Comparison of ENCODE assay signal across 16 mouse cellular contexts in the genomic region with DNA sequence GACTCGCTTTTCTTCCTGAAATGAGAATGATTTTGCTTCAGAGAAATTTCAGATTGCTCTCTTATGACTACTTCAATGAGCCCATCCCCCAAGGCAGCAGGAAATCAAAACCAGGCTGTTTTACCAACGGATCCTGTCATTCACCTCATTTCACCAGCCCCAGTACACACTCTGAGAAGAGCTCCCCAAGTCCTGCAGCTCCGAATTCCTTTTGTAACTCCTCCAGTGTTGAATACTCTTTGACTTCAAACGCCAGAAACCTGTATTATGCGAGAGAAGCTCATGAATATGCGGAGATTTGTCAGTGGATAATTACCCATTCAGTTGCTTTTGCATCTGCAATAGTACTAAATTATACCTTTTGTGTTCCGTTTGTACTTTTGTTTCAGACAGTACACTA. TPM values are rescaled to one million over a fixed set of nuclear protein-coding genes. Genes with fewer than 3 reads are reported as not detected.
A peak's percentile ranks its signal among the peaks of the same experiment; 100 is the strongest.
DNase-seq lines count a peak whose midpoint lies in the region; ATAC-seq lines count a peak whose summit lies in the region.
"Had no signal": no experiment of that assay in that cellular context is flagged by ENCODE, and none has a peak within 500 bp of the region (broad histone marks: within the 10 kb centered on the region; RNA-seq: fewer than 3 reads in every experiment).

No protein-coding gene starts in this region.

- no peak overlapping the region for H3K9ac ChIP-seq in forebrain, embryonic 11.5 days (ENCODE audit: low read length)
- H3K9ac ChIP-seq in hindbrain, embryonic 16.5 days (ENCODE audit: low read depth, low read length) = no peak overlapping the region; the same call in 1 of the 2 replicates
- no peak overlapping the region for H3K9ac ChIP-seq in neural tube, embryonic 12.5 days
- H3K9ac ChIP-seq: liver, embryonic 13.5 days had no signal

- no peaks in the 10 kb centered on the region for H3K27me3 ChIP-seq in forebrain, embryonic 11.5 days (ENCODE audit: control insufficient read depth, insufficient read depth, low read length)
- no peaks in the 10 kb centered on the region for H3K27me3 ChIP-seq in hindbrain, embryonic 16.5 days (replicated peaks; ENCODE audit: control insufficient read depth, insufficient read depth, low read length)
- no peaks in the 10 kb centered on the region for H3K27me3 ChIP-seq in neural tube, embryonic 12.5 days (replicated peaks)
- H3K27me3 ChIP-seq: liver, embryonic 13.5 days had no signal

- H3K36me3 ChIP-seq in forebrain, embryonic 11.5 days (ENCODE audit: control insufficient read depth, insufficient read depth, low read length) = no peaks in the 10 kb centered on the region
- H3K36me3 ChIP-seq in hindbrain, embryonic 16.5 days (ENCODE audit: control insufficient read depth, insufficient read depth, low read length) = no peaks in the 10 kb centered on the region
- no peaks in the 10 kb centered on the region for H3K36me3 ChIP-seq in neural tube, embryonic 12.5 days
- H3K36me3 ChIP-seq: liver, embryonic 13.5 days had no signal

- no peaks in the 10 kb centered on the region for H3K9me3 ChIP-seq in forebrain, embryonic 11.5 days (ENCODE audit: control insufficient read depth, low read length)
- no peaks in the 10 kb centered on the region for H3K9me3 ChIP-seq in hindbrain, embryonic 16.5 days (ENCODE audit: control insufficient read depth, low read length)
- H3K9me3 ChIP-seq in neural tube, embryonic 12.5 days = no peaks in the 10 kb centered on the region
- H3K9me3 ChIP-seq: G1E; liver, embryonic 13.5 days had no signal

- peak overlapping the region; percentile 59 for H3K27ac ChIP-seq in forebrain, embryonic 11.5 days (ENCODE audit: low read depth, low read length)
- H3K27ac ChIP-seq in hindbrain, embryonic 16.5 days (ENCODE audit: low read depth, low read length) = no peak overlapping the region
- H3K27ac ChIP-seq in neural tube, embryonic 12.5 days = no peak overlapping the region
- H3K27ac ChIP-seq: liver, embryonic 13.5 days had no signal

- DNase-seq in embryo, embryonic 10 days (ENCODE audit: low spot score) = peak; percentile 37
- no peak for DNase-seq in embryo, embryonic 9.5 days (ENCODE audit: extremely low spot score)
- no peak for DNase-seq in forebrain, embryonic 11.5 days (ENCODE audit: low spot score)
- no peak for DNase-seq in frontal cortex, adult 2 months (ENCODE audit: extremely low spot score in 1 of 2, low spot score in 1 of 2)
- no peak for DNase-seq in lung, postnatal 25 days (ENCODE audit: low spot score)
- DNase-seq in ovary, postnatal 36 days (ENCODE audit: low spot score) = no peak
- DNase-seq: gastrocnemius, postnatal 36 days; heart, postnatal 10 days; kidney, adult 2 months; liver, embryonic 13.5 days; spleen, adult 18-20 months had no signal

- no peak overlapping the region for H3K4me3 ChIP-seq in forebrain, embryonic 11.5 days (ENCODE audit: low read depth, low read length)
- H3K4me3 ChIP-seq in hindbrain, embryonic 16.5 days (ENCODE audit: low read length) = no peak overlapping the region; the same call in 1 of the 2 replicates
- H3K4me3 ChIP-seq in neural tube, embryonic 12.5 days = no peak overlapping the region
- H3K4me3 ChIP-seq: erythroblast, embryonic 14.5 days; liver, embryonic 13.5 days had no signal

- WGBS in forebrain, embryonic 11.5 days = 9% methylated on average over 7 of the region's 7 CpGs
- 21% methylated on average over 7 of the region's 7 CpGs for WGBS in hindbrain, embryonic 16.5 days
- WGBS in neural tube, embryonic 12.5 days = 15% methylated on average over 7 of the region's 7 CpGs

- peak overlapping the region; percentile 31; the same call in 1 of the 2 replicates for H3K4me2 ChIP-seq in forebrain, embryonic 11.5 days (ENCODE audit: low read depth, low read length, severe bottlenecking)
- H3K4me2 ChIP-seq in hindbrain, embryonic 16.5 days (ENCODE audit: low read length) = peak overlapping the region; percentile 46
- peak overlapping the region; percentile 44 for H3K4me2 ChIP-seq in neural tube, embryonic 12.5 days (replicated peaks)
- H3K4me2 ChIP-seq: liver, embryonic 13.5 days had no signal

- H3K4me1 ChIP-seq in forebrain, embryonic 11.5 days (replicated peaks; ENCODE audit: control insufficient read depth, insufficient read depth, low read length) = peaks cover 11% of the 10 kb centered on the region
- peaks cover 7% of the 10 kb centered on the region for H3K4me1 ChIP-seq in hindbrain, embryonic 16.5 days (ENCODE audit: control insufficient read depth, insufficient read depth, low read depth, low read length)
- peaks cover 5% of the 10 kb centered on the region; the same call in 1 of the 2 replicates for H3K4me1 ChIP-seq in neural tube, embryonic 12.5 days
- H3K4me1 ChIP-seq: liver, embryonic 13.5 days had no signal

- ATAC-seq in forebrain, embryonic 11.5 days (replicated peaks; ENCODE audit: low FRiP score) = peak; percentile 83
- no peak for ATAC-seq in hindbrain, embryonic 16.5 days
- peak; percentile 49; the same call in 1 of the 2 replicates for ATAC-seq in neural tube, embryonic 12.5 days (ENCODE audit: low FRiP score, low read depth)
- ATAC-seq: activated CD4-positive, CD25-positive, alpha-beta regulatory T cell, adult 4 months had no signal

RNA-seq across cellular contexts. Expression of gene Rwdd3, which starts 15.5 kb away (rescaled TPM):
- 4.0 and 5.1 TPM in 2 replicates for polyA plus RNA-seq in forebrain, embryonic 11.5 days (2014; fragmentation: Nextera tagmentation; extraction: Ambion mirVana)
- polyA plus RNA-seq in hindbrain, embryonic 16.5 days (2015; fragmentation: Nextera tagmentation; extraction: Ambion mirVana) = 7.7 and 8.6 TPM in 2 replicates
- polyA plus RNA-seq in neural tube, embryonic 12.5 days (2016; fragmentation: Nextera tagmentation; extraction: Ambion mirVana) = 5.3 and 6.3 TPM in 2 replicates
- polyA plus RNA-seq in frontal cortex, adult 2 months (2012; rRNA removed) = 7.2 and 7.4 TPM in 2 replicates
